8 mouse cellular contexts compared by ENCODE assay signal in genomic region chr1:74816612-74817199, GRCm38 (mm10). TPM values are rescaled to one million over a fixed set of nuclear protein-coding genes. Genes with fewer than 3 reads are reported as not detected.
DNase-seq lines count a peak whose midpoint lies in the region; ATAC-seq lines count a peak whose summit lies in the region.

No protein-coding gene starts in this region.

- H3K27ac ChIP-seq in intestine, embryonic 16.5 days (ENCODE audit: low read length) = peak overlapping the region; percentile 93

- H3K4me1 ChIP-seq in intestine, embryonic 16.5 days (ENCODE audit: control insufficient read depth, insufficient read depth, low read length) = no peaks in the 10 kb centered on the region

- peak overlapping the region; percentile 79 for H3K4me3 ChIP-seq in intestine, embryonic 16.5 days (ENCODE audit: low read length)

- peak overlapping the region; percentile 93 for H3K9ac ChIP-seq in intestine, embryonic 16.5 days (ENCODE audit: low read depth, low read length)

- peak; percentile 95 for ATAC-seq in intestine, embryonic 16.5 days

- intact Hi-C loops in left cerebral cortex, postnatal 25 days (cut with DNase I) = loop anchor here (2.0 kb wide), 1 partner anchor 34 kb away; no protein-coding TSS in a partner anchor

- 5% methylated on average over 38 of the region's 38 CpGs for whole genome bisulfite sequencing in intestine, embryonic 16.5 days

- peak; percentile 90 for DNase-seq in adrenal gland, adult 8-10 months
- peak; percentile 94 for DNase-seq in embryo, embryonic 9.5 days (ENCODE audit: extremely low spot score)
- peak; percentile 81 to 93 for DNase-seq in gastrocnemius, postnatal 4 days (ENCODE audit: low spot score in 2 of 2)
- peak; percentile 89 to 94 for DNase-seq in left cerebral cortex, postnatal 25 days (ENCODE audit: low spot score in 2 of 2)
- DNase-seq in mesoderm, embryonic 11.5 days (ENCODE audit: low read depth, low spot score) = peak; percentile 96
- DNase-seq in right cerebral cortex, postnatal 25 days = peak; percentile 88
- peak; percentile 85 to 90 for DNase-seq in urinary bladder, postnatal 36 days (ENCODE audit: low spot score in 2 of 2)

- peak overlapping the region; percentile 59 for H3K4me2 ChIP-seq in intestine, embryonic 16.5 days (ENCODE audit: low read depth, low read length)

- no peaks in the 10 kb centered on the region for H3K27me3 ChIP-seq in intestine, embryonic 16.5 days (replicated peaks; ENCODE audit: control insufficient read depth, insufficient read depth, low read length)

- no peaks in the 10 kb centered on the region for H3K36me3 ChIP-seq in intestine, embryonic 16.5 days (ENCODE audit: control insufficient read depth, insufficient read depth, low read length)

- H3K9me3 ChIP-seq in intestine, embryonic 16.5 days (ENCODE audit: control insufficient read depth, low read length) = no peaks in the 10 kb centered on the region

RNA-seq across cellular contexts. Expression of gene Wnt10a, which starts 25.4 kb away (rescaled TPM):
- 1 to 10 TPM in 1 of 4 experiments, under 1 TPM in 3; 0.58 to 1.0 (median 0.84) TPM for total RNA-seq in adrenal gland, adult 8-10 months (2022)
- under 1 TPM; 0.13 to 0.27 TPM for total RNA-seq in gastrocnemius, postnatal 4 days (2021)
- 0.05 and 0.09 TPM in 2 replicates for polyA plus RNA-seq in intestine, embryonic 16.5 days (2015; fragmentation: Nextera tagmentation; extraction: Ambion mirVana)
- total RNA-seq in left cerebral cortex, postnatal 25 days (2021) = 1 to 10 TPM; 6.6 to 9.4 TPM

RNA-seq across cellular contexts. Expression of gene Cdk5r2, which starts 38.0 kb away (rescaled TPM):
- 1 to 10 TPM; 4.2 to 6.2 (median 6.0) TPM for total RNA-seq in adrenal gland, adult 8-10 months (2022)
- under 1 TPM; 0.12 to 0.18 TPM for total RNA-seq in gastrocnemius, postnatal 4 days (2021)
- polyA plus RNA-seq in intestine, embryonic 16.5 days (2015; fragmentation: Nextera tagmentation; extraction: Ambion mirVana) = 0.07 and 0.18 TPM in 2 replicates
- 100 to 1,000 TPM; 441 to 447 TPM for total RNA-seq in left cerebral cortex, postnatal 25 days (2021)

RNA-seq across cellular contexts. Expression of gene Wnt6, which starts 45.0 kb away (rescaled TPM):
- total RNA-seq in adrenal gland, adult 8-10 months (2022) = 1 to 10 TPM; 3.9 to 6.6 (median 5.7) TPM
- total RNA-seq in gastrocnemius, postnatal 4 days (2021) = 1 to 10 TPM; 1.1 to 1.8 TPM
- 0.22 and 0.49 TPM in 2 replicates for polyA plus RNA-seq in intestine, embryonic 16.5 days (2015; fragmentation: Nextera tagmentation; extraction: Ambion mirVana)
- 1 to 10 TPM; 2.2 to 3.5 TPM for total RNA-seq in left cerebral cortex, postnatal 25 days (2021)

Comparison
In these comparisons a context has a peak if more than half of its experiments do, and no peak if none do; other contexts are left out.
1. Peak in every context shown above with its lines: DNase-seq, ATAC-seq, H3K4me3 ChIP-seq and H3K27ac ChIP-seq.
2. RNA of gene Cdk5r2, which starts 38.0 kb away (total RNA-seq): 441 to 447 TPM in left cerebral cortex, postnatal 25 days; 4.2 to 6.2 TPM in adrenal gland, adult 8-10 months and 0.12 to 0.18 TPM in gastrocnemius, postnatal 4 days; every median in the first group is over 10 times any median in the second.